In genomic region chr2:70920937-70921596, GRCm38 (mm10) we compare ENCODE assay signal across 18 mouse cellular contexts.
DNase-seq lines count a peak whose midpoint lies in the region; ATAC-seq and TF ChIP-seq lines count a peak whose summit lies in the region.
"Had no signal": no experiment of that assay in that cellular context is flagged by ENCODE, and none has a peak within 500 bp of the region (broad histone marks: within the 10 kb centered on the region; RNA-seq: fewer than 3 reads in every experiment).

No protein-coding gene starts in this region.

- no peaks in the 10 kb centered on the region for H3K36me3 ChIP-seq in heart, embryonic 10.5 days
- no peaks in the 10 kb centered on the region for H3K36me3 ChIP-seq in liver, embryonic 13.5 days
- no peaks in the 10 kb centered on the region for H3K36me3 ChIP-seq in hindbrain, postnatal 0 days (ENCODE audit: insufficient read depth, low read length)
- H3K36me3 ChIP-seq: embryonic facial prominence, embryonic 15.5 days; forebrain, embryonic 15.5 days; limb, embryonic 10.5 days; lung, embryonic 15.5 days; midbrain, embryonic 10.5 days had no signal

- 37% methylated on average over 8 of the region's 8 CpGs for WGBS in heart, embryonic 10.5 days
- 12% methylated on average over 8 of the region's 8 CpGs for WGBS in liver, embryonic 13.5 days (ENCODE audit: insufficient replicate concordance)
- 55% methylated on average over 8 of the region's 8 CpGs for WGBS in hindbrain, postnatal 0 days

- intact Hi-C loops in heart, postnatal 14 days (cut with DNase I), result no loop called here
- intact Hi-C loops in left cerebral cortex, postnatal 4 days (cut with DNase I), result no loop called here

- H3K9ac ChIP-seq in liver, embryonic 13.5 days, result peak overlapping the region; percentile 57
- no peak overlapping the region for H3K9ac ChIP-seq in hindbrain, postnatal 0 days (replicated peaks; ENCODE audit: low read length)
- H3K9ac ChIP-seq: embryonic facial prominence, embryonic 15.5 days; forebrain, embryonic 15.5 days; lung, embryonic 15.5 days had no signal

- ATAC-seq in liver, embryonic 13.5 days (ENCODE audit: low read depth), result peak; percentile 73
- no peak for ATAC-seq in hindbrain, postnatal 0 days
- ATAC-seq: forebrain, embryonic 15.5 days had no signal

- H3K4me2 ChIP-seq in liver, embryonic 13.5 days, result peak overlapping the region; percentile 60
- H3K4me2 ChIP-seq in hindbrain, postnatal 0 days (ENCODE audit: low read depth, low read length), result no peak overlapping the region
- H3K4me2 ChIP-seq: embryonic facial prominence, embryonic 15.5 days; forebrain, embryonic 15.5 days; lung, embryonic 15.5 days had no signal

- no peak for TF ChIP-seq CTCF in hindbrain, postnatal 0 days (IDR thresholded peaks at IDR 0.05; ENCODE audit: low read depth)

- no peaks in the 10 kb centered on the region for H3K9me3 ChIP-seq in heart, embryonic 10.5 days
- no peaks in the 10 kb centered on the region for H3K9me3 ChIP-seq in liver, embryonic 13.5 days (replicated peaks)
- no peaks in the 10 kb centered on the region for H3K9me3 ChIP-seq in hindbrain, postnatal 0 days (ENCODE audit: low read length)
- H3K9me3 ChIP-seq: embryonic facial prominence, embryonic 15.5 days; forebrain, embryonic 15.5 days; limb, embryonic 10.5 days; lung, embryonic 15.5 days; midbrain, embryonic 10.5 days had no signal

- peak overlapping the region; percentile 75 for H3K27ac ChIP-seq in heart, embryonic 10.5 days
- H3K27ac ChIP-seq in liver, embryonic 13.5 days, result peak overlapping the region; percentile 57; the same call in 1 of the 2 replicates
- no peak overlapping the region for H3K27ac ChIP-seq in hindbrain, postnatal 0 days
- H3K27ac ChIP-seq: embryonic facial prominence, embryonic 15.5 days; forebrain, embryonic 15.5 days; gastrocnemius, adult 2 months; kidney, postnatal 0 days; limb, embryonic 10.5 days; lung, embryonic 15.5 days; midbrain, embryonic 10.5 days had no signal

- 0 out of 2 replicates have a peak overlapping the region, but pooled peaks have one; percentile 19 for H3K4me3 ChIP-seq in heart, embryonic 10.5 days
- peak overlapping the region; percentile 33 for H3K4me3 ChIP-seq in liver, embryonic 13.5 days (replicated peaks)
- no peak overlapping the region for H3K4me3 ChIP-seq in hindbrain, postnatal 0 days (ENCODE audit: low read length)
- H3K4me3 ChIP-seq: embryonic facial prominence, embryonic 15.5 days; forebrain, embryonic 15.5 days; gastrocnemius, adult 2 months; limb, embryonic 10.5 days; lung, embryonic 15.5 days; midbrain, embryonic 10.5 days; myocyte had no signal

- no peak for DNase-seq in heart, embryonic 10.5 days (ENCODE audit: low spot score)
- DNase-seq in heart, postnatal 14 days, result no peak
- peak; percentile 44 for DNase-seq in thymus, postnatal 0 days (ENCODE audit: low spot score)
- DNase-seq in thymus, postnatal 10 days (ENCODE audit: low spot score in 2 of 2), result no peak
- peak; percentile 28 for DNase-seq in liver, embryonic 13.5 days
- DNase-seq in kidney, adult 11 months, result no peak
- DNase-seq in hindbrain, postnatal 0 days (ENCODE audit: low spot score), result no peak
- no peak for DNase-seq in left cerebral cortex, postnatal 4 days
- DNase-seq: adrenal gland, postnatal 25 days; gastrocnemius, adult 2 months; thymus, postnatal 14 days had no signal

- peaks cover 9% of the 10 kb centered on the region for H3K4me1 ChIP-seq in heart, embryonic 10.5 days
- H3K4me1 ChIP-seq in liver, embryonic 13.5 days (replicated peaks), result peaks cover 37% of the 10 kb centered on the region
- no peaks in the 10 kb centered on the region for H3K4me1 ChIP-seq in hindbrain, postnatal 0 days (ENCODE audit: insufficient read depth, low read length)

- H3K27me3 ChIP-seq in heart, embryonic 10.5 days (ENCODE audit: insufficient read depth, poor library complexity, severe bottlenecking), result no peaks in the 10 kb centered on the region
- H3K27me3 ChIP-seq in liver, embryonic 13.5 days, result no peaks in the 10 kb centered on the region
- H3K27me3 ChIP-seq in hindbrain, postnatal 0 days (ENCODE audit: insufficient read depth, low read length), result no peaks in the 10 kb centered on the region
- H3K27me3 ChIP-seq: embryonic facial prominence, embryonic 15.5 days; forebrain, embryonic 15.5 days; lung, embryonic 15.5 days had no signal

Comparison
In these comparisons a context has a peak if more than half of its experiments do, and no peak if none do; other contexts are left out.
1. DNase-seq: peak in thymus, postnatal 0 days (single experiment) and liver, embryonic 13.5 days (single experiment); none in heart, embryonic 10.5 days (single experiment), heart, postnatal 14 days (0 of 2), thymus, postnatal 10 days (0 of 2), kidney, adult 11 months (single experiment), hindbrain, postnatal 0 days (single experiment) and left cerebral cortex, postnatal 4 days (single experiment).